Mouse (Mus musculus) liver, adult 2 months (tissue): ENCODE measurements around the gene 6030468B19Rik.

ENCODE experiments used
- CTCF ChIP-seq: fragments of 200-500 bp; IDR thresholded peaks from 2 replicates; pipeline ENCODE4 v1.5.1; 2011; ENCODE audit warnings: low read depth, low read length, control low read depth
- POLR2A ChIP-seq: fragments of 200-500 bp; IDR thresholded peaks from 2 replicates; pipeline ENCODE4 v1.6.1; 2011; ENCODE audit warnings: low read length, control low read depth; ENCODE audit not compliant: insufficient read depth; ENCODE audit errors: extremely low read depth

- no peak for TF ChIP-seq CTCF
- TF ChIP-seq POLR2A = no peak
These were observed 24.4 kb downstream of the 6030468B19Rik start for GRCm38 (mm10) chr11:117821868-117822267.
